Mouse (Mus musculus) erythroblast, adult 5-6 weeks (primary cell): ENCODE measurements around the gene Nudt9. TPM values are rescaled to one million over a fixed set of nuclear protein-coding genes. Genes with fewer than 3 reads are reported as not detected.

Source experiments
- ATAC-seq: replicated peaks from 2 replicates; pipeline ENCODE4 v1.8.0; 2016; ENCODE audit warnings: moderate number of reproducible peaks, mild to moderate bottlenecking, moderate TSS enrichment, inconsistent platforms; ENCODE audit not compliant: poor library complexity, low FRiP score, severe bottlenecking
- total RNA-seq, 2 experiments: library from RNA; stranded (forward) in 1 of 2; stranded (reverse) in 1 of 2; fragments of 150-400 nt in 1 of 2; fragments of 200-764, 138-1000 nt in 1 of 2; gene quantifications; 2 replicates each; pipeline versions ENCODE4 v1.2.3 to v1.2.4; 2015 to 2017; ENCODE audit warnings: low replicate concordance in 2 of 2

The Nudt9 gene
- total RNA-seq, 2 experiments from 2014 or later = 14.4 to 34.2 TPM

DNA sequence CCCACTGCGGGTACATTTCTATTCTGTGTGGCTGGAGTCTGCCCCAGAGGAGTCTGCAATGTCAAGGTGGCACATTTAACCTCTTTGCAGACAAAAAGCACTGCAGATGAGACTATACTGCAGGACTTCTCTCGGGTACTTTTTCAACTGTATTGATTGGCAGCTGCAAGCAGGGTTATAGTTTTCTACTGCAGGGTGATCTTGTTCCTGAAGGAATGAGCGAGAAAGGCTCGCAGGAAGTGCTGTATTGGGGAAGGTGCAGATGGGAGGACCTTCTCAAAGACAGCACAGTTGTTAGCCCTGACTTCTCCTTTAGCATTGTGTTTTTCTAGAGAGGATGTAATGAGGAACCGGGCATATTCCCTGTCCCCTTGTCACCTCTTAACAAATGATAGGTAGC is 66.4 kb downstream of the Nudt9 start:
- no peak for ATAC-seq

DNA sequence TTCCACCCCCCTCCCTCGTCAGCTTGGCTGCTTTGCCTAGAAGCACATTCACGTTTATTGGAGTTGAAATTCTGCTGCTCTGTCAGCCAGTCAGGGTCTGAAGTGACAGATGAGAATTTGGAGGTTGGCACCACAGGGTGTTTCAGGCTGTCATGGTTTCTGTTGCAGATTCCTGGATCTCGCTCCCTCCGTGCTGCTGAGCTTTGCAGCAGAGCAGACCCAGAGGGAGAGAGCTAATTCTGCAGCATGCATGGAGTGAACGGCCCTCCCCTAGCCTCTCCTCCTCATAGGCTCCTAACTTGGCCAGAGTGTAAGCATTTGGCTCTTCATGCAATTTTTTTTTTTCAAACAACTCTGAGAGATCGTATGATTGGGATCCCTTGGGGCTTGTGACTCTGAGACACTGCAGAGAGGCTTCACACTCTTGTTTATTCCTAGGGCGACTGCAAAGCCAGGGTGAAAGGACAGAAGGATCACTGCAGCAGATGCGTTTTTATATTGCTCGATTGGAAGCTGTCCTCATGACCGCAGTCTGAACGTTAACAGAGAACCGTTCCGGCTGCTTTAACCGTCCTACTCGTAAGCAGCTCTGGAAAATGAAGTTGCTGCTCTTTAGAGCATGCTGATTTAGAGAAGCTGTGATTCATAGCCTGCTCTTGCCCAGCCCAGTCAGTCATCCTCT is 67.5 kb downstream of the Nudt9 start, which contains the start of gene Sparcl1:
TSS of gene Sparcl1 (minus strand) at position 243 of the 682 bp plus-strand sequence.
- no peak for ATAC-seq

Other genes with a start within 250 kb of the Nudt9 start
- not detected in 2 replicates for gene Klhl8, start 135.0 kb upstream of the Nudt9 start, total RNA-seq (2015; ENCODE audit: low replicate concordance)
- 0.51 and 1.7 TPM in 2 replicates for gene Klhl8, start 135.0 kb upstream of the Nudt9 start, total RNA-seq (2017; ENCODE audit: low replicate concordance)
- gene Hsd17b13, start 68.9 kb upstream of the Nudt9 start, total RNA-seq (2015; ENCODE audit: low replicate concordance) = not detected in 2 replicates
- gene Hsd17b13, start 68.9 kb upstream of the Nudt9 start, total RNA-seq (2017; ENCODE audit: low replicate concordance) = 0.84 TPM in 1 of 2 replicates, not detected in the other
- gene Hsd17b11, start 24.4 kb upstream of the Nudt9 start, total RNA-seq (2015; ENCODE audit: low replicate concordance) = 12.5 and 16.5 TPM in 2 replicates
- gene Hsd17b11, start 24.4 kb upstream of the Nudt9 start, total RNA-seq (2017; ENCODE audit: low replicate concordance) = 6.3 and 21.8 TPM in 2 replicates
- not detected in 2 replicates for gene Gm17660, start 31.3 kb downstream of the Nudt9 start, total RNA-seq (2015; ENCODE audit: low replicate concordance)
- gene Gm17660, start 31.3 kb downstream of the Nudt9 start, total RNA-seq (2017; ENCODE audit: low replicate concordance) = not detected in 2 replicates
- not detected in 2 replicates for gene Sparcl1, start 67.4 kb downstream of the Nudt9 start, total RNA-seq (2015; ENCODE audit: low replicate concordance)
- 0.85 TPM in 1 of 2 replicates, not detected in the other for gene Sparcl1, start 67.4 kb downstream of the Nudt9 start, total RNA-seq (2017; ENCODE audit: low replicate concordance)
- gene Dspp, start 124.4 kb downstream of the Nudt9 start, total RNA-seq (2015; ENCODE audit: low replicate concordance) = not detected in 2 replicates
- not detected in 2 replicates for gene Dspp, start 124.4 kb downstream of the Nudt9 start, total RNA-seq (2017; ENCODE audit: low replicate concordance)
- not detected in 2 replicates for gene Dmp1, start 156.3 kb downstream of the Nudt9 start, total RNA-seq (2015; ENCODE audit: low replicate concordance)
- not detected in 2 replicates for gene Dmp1, start 156.3 kb downstream of the Nudt9 start, total RNA-seq (2017; ENCODE audit: low replicate concordance)